26 mouse cellular contexts compared by ENCODE assay signal in genomic region chr10:22297033-22297762, GRCm38 (mm10).
"Had no signal": no experiment of that assay in that cellular context is flagged by ENCODE, and none has a peak within 500 bp of the region (broad histone marks: within the 10 kb centered on the region; RNA-seq: fewer than 3 reads in every experiment).

No protein-coding gene starts in this region.

- H3K27me3 ChIP-seq: limb, embryonic 13.5 days; liver, embryonic 12.5 days; liver, embryonic 15.5 days; lung, embryonic 15.5 days; megakaryocyte, embryonic 14.5 days; midbrain, embryonic 13.5 days; neural tube, embryonic 13.5 days; stomach, embryonic 15.5 days had no signal

- H3K9ac ChIP-seq: limb, embryonic 13.5 days; liver, embryonic 12.5 days; liver, embryonic 15.5 days; lung, embryonic 15.5 days; midbrain, embryonic 13.5 days; neural tube, embryonic 13.5 days; stomach, embryonic 15.5 days had no signal

- DNase-seq: kidney, adult 18-20 months; kidney, adult 9 months; kidney, postnatal 14 days; kidney, postnatal 4 days; layer of hippocampus, adult 9-11 months; liver; lung, adult 18-20 months; lung, postnatal 14 days; lung, postnatal 4 days; right cerebral cortex, adult 18-20 months; right cerebral cortex, postnatal 14 days; right cerebral cortex, postnatal 4 days; spleen, adult 18-20 months; thymus, postnatal 25 days had no signal

- ATAC-seq: liver, embryonic 12.5 days; midbrain, embryonic 13.5 days; midbrain, embryonic 16.5 days had no signal

- H3K4me1 ChIP-seq: limb, embryonic 10.5 days; limb, embryonic 13.5 days; liver, embryonic 12.5 days; liver, embryonic 15.5 days; lung, embryonic 15.5 days; midbrain, embryonic 13.5 days; neural tube, embryonic 13.5 days; stomach, embryonic 15.5 days had no signal

- H3K4me3 ChIP-seq: limb, embryonic 10.5 days; limb, embryonic 13.5 days; liver, embryonic 12.5 days; liver, embryonic 15.5 days; lung, embryonic 15.5 days; megakaryocyte, embryonic 14.5 days; midbrain, embryonic 10.5 days; midbrain, embryonic 13.5 days; myocyte; neural tube, embryonic 13.5 days; stomach, embryonic 15.5 days had no signal

- H3K36me3 ChIP-seq: limb, embryonic 10.5 days; limb, embryonic 13.5 days; liver, embryonic 12.5 days; liver, embryonic 15.5 days; lung, embryonic 15.5 days; midbrain, embryonic 10.5 days; midbrain, embryonic 13.5 days; neural tube, embryonic 13.5 days; stomach, embryonic 15.5 days had no signal

- H3K9me3 ChIP-seq: limb, embryonic 10.5 days; limb, embryonic 13.5 days; liver, embryonic 12.5 days; liver, embryonic 15.5 days; lung, embryonic 15.5 days; megakaryocyte, embryonic 14.5 days; midbrain, embryonic 10.5 days; midbrain, embryonic 13.5 days; neural tube, embryonic 13.5 days; stomach, embryonic 15.5 days had no signal

- H3K27ac ChIP-seq: limb, embryonic 10.5 days; limb, embryonic 13.5 days; liver, embryonic 12.5 days; liver, embryonic 15.5 days; lung, embryonic 15.5 days; midbrain, embryonic 10.5 days; midbrain, embryonic 13.5 days; neural tube, embryonic 13.5 days; stomach, embryonic 15.5 days had no signal
